Mouse (Mus musculus) bone marrow macrophage, adult 2 months (primary cell): ENCODE data around the gene Kif3b.

Experiments
- CTCF ChIP-seq: IDR thresholded peaks from 2 replicates; pipeline ENCODE4 v1.5.1; 2012; ENCODE audit warnings: low read depth, mild to moderate bottlenecking, low read length, moderate library complexity
- POLR2A ChIP-seq: IDR thresholded peaks from 2 replicates; pipeline ENCODE4 v1.6.1; 2012; ENCODE audit warnings: mild to moderate bottlenecking, low read depth, low read length, borderline replicate concordance

- no peak for TF ChIP-seq POLR2A
- no peak for TF ChIP-seq CTCF
Observed at GRCm38 (mm10) chr2:153298863-153299262, 7.7 kb downstream of the Kif3b start.
